Mouse (Mus musculus): ENCODE measurements at regions not wholly inside any gene's neighbourhood (a gene's known extent, or its start where the extent isn't known, plus 50 kb on each side); places are given as distances from the start of the nearest gene placed in this dataset.

DNA sequence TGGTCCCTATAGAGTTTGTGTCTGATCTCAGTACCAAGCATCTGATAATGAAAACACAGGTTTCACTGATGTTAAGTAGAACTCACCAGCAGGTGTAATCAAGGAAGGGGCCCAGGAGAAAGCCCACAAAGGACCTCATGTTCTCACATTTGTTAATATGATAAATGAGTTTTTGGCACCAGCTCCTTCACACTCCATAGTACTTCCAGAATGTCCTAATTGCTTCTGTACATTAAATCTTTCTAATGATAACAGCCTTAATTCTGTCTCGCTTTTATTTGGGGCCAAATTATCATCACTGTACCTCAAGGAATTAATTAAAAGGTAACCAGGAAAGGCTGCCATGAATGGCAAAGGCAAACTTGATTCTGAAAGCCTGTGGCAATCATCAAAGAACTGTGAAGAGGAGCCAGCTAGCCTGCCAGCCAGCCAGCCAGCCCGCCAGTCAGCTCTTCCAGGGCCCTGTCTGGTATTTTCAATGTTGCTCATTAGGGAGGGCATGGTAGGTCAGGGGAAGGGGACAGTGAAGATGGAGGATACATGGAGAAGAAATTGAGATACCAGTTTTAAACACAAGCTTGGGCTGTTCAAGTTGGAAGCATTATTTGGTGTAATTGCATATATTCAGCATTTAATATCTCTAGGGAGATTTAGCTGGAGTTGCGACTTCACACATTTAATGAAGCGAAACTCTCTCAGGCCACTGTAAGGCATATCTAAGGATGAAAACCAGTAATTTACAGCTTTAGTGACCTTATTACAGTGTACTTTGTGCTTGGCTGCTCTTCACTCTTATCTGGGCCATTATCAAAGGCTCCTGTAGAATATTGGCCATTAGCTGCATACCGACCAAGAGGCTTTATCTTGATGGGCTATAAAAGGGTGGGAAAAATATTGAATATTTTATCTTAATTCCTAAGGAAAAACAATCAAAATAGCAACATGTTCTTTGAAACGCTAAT is 2822.8 kb downstream of the Poteg start:
- TF ChIP-seq CTCF (IDR thresholded peaks at IDR 0.05; ENCODE audit: low read depth) (no peak), EP300 (IDR thresholded peaks at IDR 0.05; ENCODE audit: low read depth) (no peak)

All from heart, postnatal 0 days (tissue).